Mouse (Mus musculus) liver, embryonic 11.5 days (tissue): ENCODE results near the gene Prkag2. TPM values are rescaled to one million over a fixed set of nuclear protein-coding genes. Genes with fewer than 3 reads are reported as not detected.

Experiments used
- ATAC-seq: fragments of 200-750 bp; cut with Nextera tagmentation; replicated peaks from 2 replicates; pipeline ENCODE4 v1.8.0; 2017; ENCODE audit warnings: moderate number of reproducible peaks, mild to moderate bottlenecking, moderate TSS enrichment, moderate library complexity; ENCODE audit not compliant: low FRiP score
- DNase-seq: peaks from one replicate; pipeline ENCODE4 v3.0.0-alpha.2; 2017; ENCODE audit warnings: low spot score
- H3K27ac ChIP-seq: fragments of 300-500 bp; sonication (generic); 2 replicates; pipeline ENCODE4 v1.5.1; 2014; ENCODE audit warnings: mild to moderate bottlenecking, low read depth, low read length, control low read depth
- H3K27me3 ChIP-seq: fragments of 300-500 bp; sonication (generic); replicated peaks from 2 replicates; pipeline ENCODE4 v1.6.1; 2014; ENCODE audit warnings: low read length, mixed read lengths; ENCODE audit not compliant: control insufficient read depth, insufficient read depth
- H3K36me3 ChIP-seq: fragments of 300-500 bp; sonication (generic); 2 replicates; pipeline ENCODE4 v1.6.1; 2014; ENCODE audit warnings: mild to moderate bottlenecking, low read length, moderate library complexity, mixed read lengths; ENCODE audit not compliant: control insufficient read depth, insufficient read depth
- H3K4me1 ChIP-seq: fragments of 300-500 bp; sonication (generic); replicated peaks from 2 replicates; pipeline ENCODE4 v1.6.1; 2014; ENCODE audit warnings: low read length, mixed read lengths; ENCODE audit not compliant: control insufficient read depth, insufficient read depth
- H3K4me2 ChIP-seq: fragments of 300-500 bp; sonication (generic); 2 replicates; pipeline ENCODE4 v1.6.1; 2014; ENCODE audit warnings: mild to moderate bottlenecking, control low read depth, moderate library complexity
- H3K4me3 ChIP-seq: fragments of 300-500 bp; sonication (generic); 2 replicates; pipeline ENCODE4 v1.5.1; 2014; ENCODE audit warnings: low read depth, low read length, control low read depth
- H3K9ac ChIP-seq: fragments of 300-500 bp; sonication (generic); 2 replicates; pipeline ENCODE4 v1.6.1; 2014; ENCODE audit warnings: low read depth, low read length, control low read depth
- H3K9me3 ChIP-seq: fragments of 300-500 bp; sonication (generic); 2 replicates; pipeline ENCODE4 v1.6.1; 2016; ENCODE audit warnings: low read length, inconsistent platforms, mixed read lengths; ENCODE audit not compliant: control insufficient read depth
- WGBS: fragments of 180-500 bp; shearing (Covaris S2); extraction: QIAGEN DNeasy Blood & Tissue Kit; methylation state at CpG from one replicate; pipeline ENCODE4 v1.1.7; 2014; 5-methylcytosine and 5-hydroxymethylcytosine counted together
- polyA plus RNA-seq: library from polyadenylated mRNA; unstranded; fragments of >200 nt; fragmentation: Nextera tagmentation; extraction: Ambion mirVana; gene quantifications from 2 replicates; pipeline ENCODE4 v1.2.1, GENCODE M21; 2014

The Prkag2 gene
- polyA plus RNA-seq, 1 experiment from 2014 or later, result 12.8 TPM

DNA sequence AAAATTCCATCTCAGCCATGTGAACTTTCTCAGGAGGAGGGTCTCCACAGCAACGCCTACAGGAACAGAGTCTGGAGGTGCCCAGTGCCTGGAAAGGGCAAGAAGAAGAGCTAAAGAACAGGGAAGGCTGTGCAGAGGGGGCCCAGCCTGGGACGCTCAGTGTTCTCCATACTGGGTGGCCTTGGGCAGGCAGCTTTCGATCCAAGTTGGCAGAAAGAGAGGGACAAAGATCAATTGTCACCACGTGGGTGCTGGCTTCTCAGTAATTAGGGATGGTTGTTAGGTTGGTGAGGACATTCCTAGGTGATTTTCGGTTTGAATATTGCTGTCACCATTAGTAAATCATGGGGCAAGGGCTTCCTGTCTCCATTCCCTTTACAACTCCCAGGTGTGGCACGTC is 148.2 kb downstream of the Prkag2 start:
- 72% methylated on average over 6 of the region's 6 CpGs for WGBS
- no peaks in the 10 kb centered on the region for H3K36me3 ChIP-seq

GRCm38 (mm10) chr5:24950891-24951574 is 149.4 kb downstream of the Prkag2 start:
- Histone ChIP-seq H3K36me3 (no peaks in the 10 kb centered on the region), H3K9me3 (no peaks in the 10 kb centered on the region), H3K4me3 (no peak overlapping the region), H3K27me3 (peaks cover 4% of the 10 kb centered on the region), H3K4me1 (no peaks in the 10 kb centered on the region), H3K27ac (no peak overlapping the region), H3K9ac (no peak overlapping the region), H3K4me2 (no peak overlapping the region)
- no peak for DNase-seq
- no peak for ATAC-seq
- WGBS, result 77% methylated on average over 7 of the region's 7 CpGs

More for the DNA sequence above, 148.2 kb downstream of the Prkag2 start:
- Histone ChIP-seq H3K27ac (no peak overlapping the region), H3K4me3 (no peak overlapping the region), H3K9me3 (no peaks in the 10 kb centered on the region), H3K4me1 (no peaks in the 10 kb centered on the region), H3K27me3 (peaks cover 4% of the 10 kb centered on the region), H3K9ac (no peak overlapping the region), H3K4me2 (no peak overlapping the region)
- no peak for ATAC-seq
- no peak for DNase-seq

GRCm38 (mm10) chr5:24950039-24950438 is 150.4 kb downstream of the Prkag2 start:
- H3K4me3 ChIP-seq, result no peak overlapping the region
- no peaks in the 10 kb centered on the region for H3K9me3 ChIP-seq
- no peak overlapping the region for H3K27ac ChIP-seq
- H3K27me3 ChIP-seq, result peaks cover 4% of the 10 kb centered on the region
- H3K9ac ChIP-seq, result no peak overlapping the region
- 83% methylated on average over 6 of the region's 6 CpGs for WGBS
- no peak overlapping the region for H3K4me2 ChIP-seq
- no peaks in the 10 kb centered on the region for H3K4me1 ChIP-seq
- no peak for ATAC-seq
- no peak for DNase-seq
- H3K36me3 ChIP-seq, result no peaks in the 10 kb centered on the region

DNA sequence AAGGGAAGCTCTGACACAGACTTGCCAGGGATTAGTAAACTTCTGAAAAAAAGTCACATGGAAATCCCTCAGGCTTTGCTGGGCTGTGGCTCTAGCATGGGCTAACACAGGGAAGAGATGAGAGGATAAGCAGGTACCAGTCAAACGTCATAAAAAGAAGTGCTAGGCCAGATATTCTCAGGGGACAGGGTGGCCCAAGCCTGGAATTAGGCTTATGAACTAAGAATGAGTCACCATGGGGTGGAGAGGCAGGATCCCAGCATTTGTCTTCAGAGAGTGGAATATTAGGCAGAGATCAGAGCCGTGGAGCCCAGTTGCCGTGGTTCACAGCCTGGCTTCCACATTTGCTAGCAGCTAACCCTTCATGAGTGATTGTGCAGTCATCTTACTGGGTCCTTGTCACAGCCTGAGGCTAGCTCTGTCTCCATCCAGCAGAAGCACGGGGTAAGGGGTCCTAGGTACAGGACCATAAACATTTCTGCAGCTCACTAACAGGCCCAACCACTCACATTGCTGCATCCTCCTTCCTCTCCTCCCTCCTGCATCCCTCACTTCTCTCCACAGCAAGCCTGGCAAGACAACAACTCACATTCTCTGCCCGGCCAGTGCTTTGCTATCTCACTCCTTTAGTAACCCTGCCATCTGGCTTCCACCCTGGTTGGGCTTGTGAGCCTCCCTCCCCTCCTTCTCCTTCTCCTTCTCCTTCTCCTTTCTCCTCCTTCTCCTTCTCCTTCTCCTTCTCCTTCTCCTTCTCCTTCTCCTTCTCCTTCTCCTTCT is 162.2 kb downstream of the Prkag2 start:
- no peak for ATAC-seq
- no peak for DNase-seq
- peaks cover 3% of the 10 kb centered on the region; the same call in 1 of the 2 replicates for H3K4me1 ChIP-seq
- H3K9me3 ChIP-seq, result no peaks in the 10 kb centered on the region
- H3K4me2 ChIP-seq, result no peak overlapping the region
- no peak overlapping the region for H3K4me3 ChIP-seq
- no peaks in the 10 kb centered on the region; the same call in 1 of the 2 replicates for H3K27me3 ChIP-seq
- H3K36me3 ChIP-seq, result no peaks in the 10 kb centered on the region
- H3K27ac ChIP-seq, result no peak overlapping the region
- H3K9ac ChIP-seq, result no peak overlapping the region
- WGBS, result 63% methylated on average over 5 of the region's 5 CpGs

DNA sequence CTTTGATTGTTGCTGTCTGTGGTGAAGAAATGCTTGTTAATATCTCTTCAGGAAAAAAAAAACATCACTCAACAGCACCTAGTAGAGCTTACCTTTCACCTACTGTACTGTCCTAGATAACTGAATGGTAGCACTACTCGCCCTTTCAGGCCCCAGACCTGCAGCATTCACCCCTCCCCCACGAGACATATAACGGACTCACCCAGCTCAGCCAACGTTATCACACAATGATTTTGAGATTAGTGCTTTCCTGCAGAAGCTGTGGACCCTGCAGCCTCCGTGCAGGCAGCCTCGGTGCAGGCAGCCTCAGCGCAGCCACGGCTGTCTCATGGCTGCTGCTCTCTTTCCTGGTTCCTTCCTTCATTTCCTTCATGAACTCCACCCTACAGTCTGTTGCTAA is 164.0 kb downstream of the Prkag2 start:
- Histone ChIP-seq H3K4me1 (peaks cover 3% of the 10 kb centered on the region), H3K27ac (no peak overlapping the region), H3K36me3 (no peaks in the 10 kb centered on the region), H3K27me3 (no peaks in the 10 kb centered on the region; the same call in 1 of the 2 replicates), H3K4me3 (no peak overlapping the region), H3K9ac (no peak overlapping the region), H3K4me2 (no peak overlapping the region), H3K9me3 (no peaks in the 10 kb centered on the region)
- DNase-seq (no peak), ATAC-seq (peak; percentile 45; the same call in 1 of the 2 replicates)
- 39% methylated on average over 8 of the region's 8 CpGs for WGBS

DNA sequence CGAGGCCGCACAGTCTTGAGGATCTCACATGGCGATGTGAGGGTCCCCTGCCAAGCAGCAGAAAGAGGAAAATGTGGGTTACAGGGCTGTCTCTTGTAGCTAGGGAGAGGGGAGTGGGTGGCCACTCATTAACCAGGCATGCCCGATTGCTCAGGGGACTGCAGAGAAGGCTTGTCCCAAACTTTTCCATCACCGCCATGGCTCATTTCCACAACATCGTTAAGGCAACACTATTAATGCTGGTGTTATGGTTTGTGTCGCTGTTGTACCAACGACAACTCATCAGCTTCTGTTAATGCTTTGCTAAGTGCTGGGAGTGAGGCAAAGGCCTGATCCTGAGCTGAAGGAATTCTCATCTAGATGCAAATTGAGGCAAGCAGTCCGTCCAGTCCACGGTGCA is 165.0 kb downstream of the Prkag2 start:
- H3K4me2 ChIP-seq, result no peak overlapping the region
- no peaks in the 10 kb centered on the region; the same call in 1 of the 2 replicates for H3K27me3 ChIP-seq
- WGBS, result 90% methylated on average over 10 of the region's 10 CpGs
- no peak overlapping the region for H3K9ac ChIP-seq
- H3K4me1 ChIP-seq, result peaks cover 3% of the 10 kb centered on the region
- no peaks in the 10 kb centered on the region for H3K36me3 ChIP-seq
- no peak overlapping the region for H3K27ac ChIP-seq
- no peak for ATAC-seq
- H3K9me3 ChIP-seq, result no peaks in the 10 kb centered on the region
- DNase-seq, result no peak
- no peak overlapping the region for H3K4me3 ChIP-seq

- DNase-seq (no peak), ATAC-seq (no peak)
- Histone ChIP-seq H3K4me1 (peaks cover 11% of the 10 kb centered on the region), H3K4me2 (no peak overlapping the region), H3K4me3 (no peak overlapping the region), H3K9ac (no peak overlapping the region), H3K27me3 (no peaks in the 10 kb centered on the region; the same call in 1 of the 2 replicates), H3K36me3 (no peaks in the 10 kb centered on the region), H3K27ac (no peak overlapping the region), H3K9me3 (no peaks in the 10 kb centered on the region)
- 96% methylated on average over 1 of the region's 1 CpGs for WGBS
Observed at GRCm38 (mm10) chr5:24933760-24934159, 166.7 kb downstream of the Prkag2 start.

- no peaks in the 10 kb centered on the region for H3K9me3 ChIP-seq
- H3K4me1 ChIP-seq, result peaks cover 26% of the 10 kb centered on the region
- H3K27ac ChIP-seq, result no peak overlapping the region
- H3K4me2 ChIP-seq, result no peak overlapping the region
- H3K4me3 ChIP-seq, result no peak overlapping the region
- H3K27me3 ChIP-seq, result no peaks in the 10 kb centered on the region
- WGBS, result 81% methylated on average over 10 of the region's 10 CpGs
- ATAC-seq (no peak), DNase-seq (no peak)
- no peaks in the 10 kb centered on the region for H3K36me3 ChIP-seq
- H3K9ac ChIP-seq, result no peak overlapping the region
Observed at GRCm38 (mm10) chr5:24931578-24932185, 168.8 kb downstream of the Prkag2 start.
